ENCODE assay signal across 9 mouse cellular contexts in genomic region chr9:31542909-31543690, GRCm38 (mm10).
DNase-seq lines count a peak whose midpoint lies in the region; ATAC-seq lines count a peak whose summit lies in the region.
"Had no signal": no experiment of that assay in that cellular context is flagged by ENCODE, and none has a peak within 500 bp of the region (broad histone marks: within the 10 kb centered on the region; RNA-seq: fewer than 3 reads in every experiment).

No protein-coding gene starts in this region.

- H3K27ac ChIP-seq in kidney, embryonic 15.5 days = no peak overlapping the region
- H3K27ac ChIP-seq in stomach, embryonic 15.5 days = no peak overlapping the region
- H3K27ac ChIP-seq: embryonic facial prominence, embryonic 12.5 days had no signal

- H3K4me3 ChIP-seq in kidney, embryonic 15.5 days (replicated peaks) = no peak overlapping the region
- H3K4me3 ChIP-seq in stomach, embryonic 15.5 days (replicated peaks) = no peak overlapping the region
- H3K4me3 ChIP-seq: embryonic facial prominence, embryonic 12.5 days had no signal

- 9% methylated on average over 13 of the region's 13 CpGs for WGBS in kidney, embryonic 15.5 days
- 7% methylated on average over 13 of the region's 13 CpGs for WGBS in stomach, embryonic 15.5 days

- no peaks in the 10 kb centered on the region for H3K36me3 ChIP-seq in kidney, embryonic 15.5 days
- no peaks in the 10 kb centered on the region for H3K36me3 ChIP-seq in stomach, embryonic 15.5 days
- H3K36me3 ChIP-seq: embryonic facial prominence, embryonic 12.5 days had no signal

- H3K4me2 ChIP-seq in kidney, embryonic 15.5 days = no peak overlapping the region
- no peak overlapping the region for H3K4me2 ChIP-seq in stomach, embryonic 15.5 days
- H3K4me2 ChIP-seq: embryonic facial prominence, embryonic 12.5 days had no signal

- H3K9me3 ChIP-seq in kidney, embryonic 15.5 days (replicated peaks) = no peaks in the 10 kb centered on the region
- H3K9me3 ChIP-seq in stomach, embryonic 15.5 days = no peaks in the 10 kb centered on the region
- H3K9me3 ChIP-seq: embryonic facial prominence, embryonic 12.5 days had no signal

- DNase-seq in 416B (ENCODE audit: low read depth) (peak; percentile 54), liver (peak; percentile 85)
- DNase-seq in adrenal gland, postnatal 10 days = peak; percentile 92
- peak; percentile 67 for DNase-seq in embryo, embryonic 11.5 days (ENCODE audit: low read depth, low spot score)
- peak; percentile 10 to 50 for DNase-seq in natural killer cell, adult 2 months (ENCODE audit: low spot score in 2 of 2)

- peak; percentile 99 for ATAC-seq in granulocyte monocyte progenitor cell, adult 5-6 weeks (replicated peaks; ENCODE audit: poor library complexity, severe bottlenecking)
- peak; percentile 64 for ATAC-seq in kidney, embryonic 15.5 days (replicated peaks; ENCODE audit: low FRiP score)
- peak; percentile 37; the same call in 1 of the 2 replicates for ATAC-seq in stomach, embryonic 15.5 days (ENCODE audit: insufficient read depth, low FRiP score, low read depth)

- H3K4me1 ChIP-seq in kidney, embryonic 15.5 days = peaks cover 6% of the 10 kb centered on the region; the same call in 1 of the 2 replicates
- H3K4me1 ChIP-seq in stomach, embryonic 15.5 days = no peaks in the 10 kb centered on the region
- H3K4me1 ChIP-seq: embryonic facial prominence, embryonic 12.5 days had no signal

- H3K27me3 ChIP-seq in kidney, embryonic 15.5 days = no peaks in the 10 kb centered on the region
- H3K27me3 ChIP-seq in stomach, embryonic 15.5 days (replicated peaks) = no peaks in the 10 kb centered on the region
- H3K27me3 ChIP-seq: embryonic facial prominence, embryonic 12.5 days had no signal

- H3K9ac ChIP-seq in kidney, embryonic 15.5 days = no peak overlapping the region
- H3K9ac ChIP-seq in stomach, embryonic 15.5 days = no peak overlapping the region
- H3K9ac ChIP-seq: embryonic facial prominence, embryonic 12.5 days had no signal

Comparison
In these comparisons a context has a peak if more than half of its experiments do, and no peak if none do; other contexts are left out.
1. DNase-seq: peak in every context shown above with its lines; median percentile 92 in adrenal gland, postnatal 10 days; 85 in liver; 67 in embryo, embryonic 11.5 days; 54 in 416B; 30 in natural killer cell, adult 2 months.
2. ATAC-seq: peak in every context shown above with its lines; median percentile 99 in granulocyte monocyte progenitor cell, adult 5-6 weeks; 64 in kidney, embryonic 15.5 days; 37 in stomach, embryonic 15.5 days.